Comparison of ENCODE assay signal across 17 mouse cellular contexts in genomic region chr10:32738989-32739388, GRCm38 (mm10).
"Had no signal": no experiment of that assay in that cellular context is flagged by ENCODE, and none has a peak within 500 bp of the region (broad histone marks: within the 10 kb centered on the region; RNA-seq: fewer than 3 reads in every experiment).

No protein-coding gene starts in this region.

- ATAC-seq: forebrain, embryonic 16.5 days; hindbrain, postnatal 0 days; intestine, embryonic 16.5 days; liver, embryonic 12.5 days had no signal

- DNase-seq: gastrocnemius, adult 2 months; gastrocnemius, postnatal 10 days; gastrocnemius, postnatal 25 days; heart, adult 11 months; heart, adult 2 months; heart, postnatal 14 days; heart, postnatal 36 days; kidney, adult 11 months; kidney, adult 2 months; kidney, adult 9 months; kidney, postnatal 14 days; kidney, postnatal 36 days; left cerebral cortex, postnatal 4 days had no signal
